Mouse (Mus musculus) adrenal gland, adult 10 weeks (tissue): ENCODE data around the gene Olfr1105. TPM values are rescaled to one million over a fixed set of nuclear protein-coding genes. Genes with fewer than 3 reads are reported as not detected.

ENCODE experiments used
- polyA plus RNA-seq: library from polyadenylated mRNA; stranded (reverse); fragments of 350-450 nt; fragmentation: Illumina TruSeq; extraction: RNeasy Lipid Tissue Mini Kit (QIAGEN cat#74804); gene quantifications from one replicate; pipeline ENCODE4 v1.2.3, GENCODE M21; 2014; ENCODE audit warnings: low read depth, low replicate concordance

Gene Olfr1105
- polyA plus RNA-seq = not detected

DNA sequence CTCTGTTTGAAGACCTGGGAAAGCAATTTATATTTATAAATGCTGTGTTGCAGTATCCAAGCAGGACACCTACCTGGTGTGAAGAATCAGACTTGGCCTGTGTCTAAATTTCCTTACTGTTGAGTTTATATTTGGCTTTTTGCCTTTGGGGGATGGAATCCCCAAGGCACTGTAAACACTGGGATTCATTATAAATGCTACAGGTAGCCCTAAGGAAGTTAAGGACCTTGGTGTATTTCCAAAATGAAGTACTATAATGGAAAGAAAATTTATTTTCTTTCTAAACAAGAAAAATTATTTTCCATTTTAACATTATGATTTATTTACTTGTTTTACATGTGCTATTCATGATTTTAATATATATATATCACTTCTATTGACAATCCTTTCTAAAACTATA lies at the start of gene Olfr1105:
Olfr1105 (minus strand) TSS at position 101 of the 400 bp plus-strand sequence.

GRCm38 (mm10) chr2:87075717-87076116 lies 39.4 kb upstream of the Olfr1105 start, which contains the start of gene Olfr1107:
Olfr1107 (minus strand) TSS chr2:87075817.

GRCm38 (mm10) chr2:87052173-87052572 lies 15.8 kb upstream of the Olfr1105 start, which contains the start of gene Olfr1106:
Olfr1106 (minus strand) TSS chr2:87052273.

GRCm38 (mm10) chr2:87026980-87027379 lies 9.4 kb downstream of the Olfr1105 start, which contains the start of gene Olfr1104:
Olfr1104 (minus strand) TSS chr2:87027080.

DNA sequence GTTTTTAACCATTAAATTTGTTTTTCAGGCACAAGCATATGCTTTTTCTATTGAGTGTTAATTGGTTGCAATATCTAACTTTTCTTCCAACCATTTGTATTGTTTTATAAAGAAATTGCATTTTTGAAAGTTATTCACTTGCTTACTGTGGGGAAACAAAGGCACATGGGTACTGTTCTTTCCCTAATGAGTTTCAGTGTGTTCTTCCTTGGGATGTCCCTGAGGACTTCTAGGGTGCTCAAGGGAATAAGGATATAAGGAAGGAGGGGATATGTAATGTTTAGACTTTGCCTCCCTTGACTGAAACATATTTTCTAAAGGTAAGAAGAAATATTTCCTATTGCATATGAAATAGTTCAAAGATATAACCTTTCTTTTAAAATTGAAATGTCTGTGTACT lies 38.2 kb downstream of the Olfr1105 start, which contains the start of gene Olfr1102:
Olfr1102 (plus strand) TSS at position 301 of the 400 bp plus-strand sequence.

DNA sequence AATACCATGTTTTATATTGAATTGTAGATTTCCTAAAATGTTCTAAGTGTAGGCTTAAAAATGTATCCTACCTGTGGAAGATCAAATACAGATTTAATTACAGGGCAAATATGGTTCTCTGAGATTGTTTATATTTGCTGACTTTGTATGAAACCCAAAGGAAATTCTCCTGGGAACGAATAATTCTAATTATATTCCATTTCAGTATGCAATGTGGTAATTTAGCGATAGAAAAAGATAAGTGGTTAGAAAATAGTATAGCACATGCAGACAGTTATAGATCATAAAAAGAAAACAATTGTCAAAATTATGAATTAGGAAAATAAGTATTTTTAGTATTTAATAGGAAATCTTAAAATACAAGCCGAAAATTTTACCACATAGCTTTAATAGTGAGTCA lies 45.2 kb downstream of the Olfr1105 start, which contains the start of gene Olfr1101:
Olfr1101 (minus strand) TSS at position 101 of the 400 bp plus-strand sequence.

Other genes with a start within 250 kb of the Olfr1105 start
- gene Olfr141, start 226.5 kb downstream of the Olfr1105 start, polyA plus RNA-seq = not detected
- gene Olfr1094, start 211.9 kb downstream of the Olfr1105 start, polyA plus RNA-seq = not detected
- not detected for gene Olfr1095, start 184.8 kb downstream of the Olfr1105 start, polyA plus RNA-seq
- gene Gm13723, start 161.7 kb downstream of the Olfr1105 start, polyA plus RNA-seq = not detected
- gene Olfr1097, start 144.3 kb downstream of the Olfr1105 start, polyA plus RNA-seq = not detected
- gene Olfr1098, start 112.0 kb downstream of the Olfr1105 start, polyA plus RNA-seq = not detected
- not detected for gene Olfr1099, start 75.8 kb downstream of the Olfr1105 start, polyA plus RNA-seq
- gene Olfr1100, start 56.6 kb downstream of the Olfr1105 start, polyA plus RNA-seq = not detected
- not detected for gene Olfr1101, start 45.3 kb downstream of the Olfr1105 start, polyA plus RNA-seq
- not detected for gene Olfr1102, start 38.1 kb downstream of the Olfr1105 start, polyA plus RNA-seq
- not detected for gene Olfr1104, start 9.5 kb downstream of the Olfr1105 start, polyA plus RNA-seq
- gene Olfr1106, start 15.7 kb upstream of the Olfr1105 start, polyA plus RNA-seq = not detected
- not detected for gene Olfr1107, start 39.3 kb upstream of the Olfr1105 start, polyA plus RNA-seq
- gene Olfr1109, start 59.5 kb upstream of the Olfr1105 start, polyA plus RNA-seq = not detected
- gene Olfr259, start 78.0 kb upstream of the Olfr1105 start, polyA plus RNA-seq = not detected
- gene Olfr1110, start 103.8 kb upstream of the Olfr1105 start, polyA plus RNA-seq = not detected
- not detected for gene Olfr1111, start 116.1 kb upstream of the Olfr1105 start, polyA plus RNA-seq
- gene Olfr1112, start 151.3 kb upstream of the Olfr1105 start, polyA plus RNA-seq = not detected
- not detected for gene Olfr1113, start 172.4 kb upstream of the Olfr1105 start, polyA plus RNA-seq
- not detected for gene Olfr1115, start 211.5 kb upstream of the Olfr1105 start, polyA plus RNA-seq
- gene Olfr1116, start 231.0 kb upstream of the Olfr1105 start, polyA plus RNA-seq = not detected